Comparison of ENCODE assay signal across 8 mouse cellular contexts in genomic region chr4:149820569-149820968, GRCm38 (mm10). TPM values are rescaled to one million over a fixed set of nuclear protein-coding genes. Genes with fewer than 3 reads are reported as not detected.
A peak's percentile ranks its signal among the peaks of the same experiment; 100 is the strongest.
DNase-seq lines count a peak whose midpoint lies in the region; TF ChIP-seq lines count a peak whose summit lies in the region.

No protein-coding gene starts in this region.

- H3K27me3 ChIP-seq in heart, adult 2 months (ENCODE audit: control insufficient read depth, insufficient read depth, low read length) = no peaks in the 10 kb centered on the region
- H3K27me3 ChIP-seq in small intestine, adult 2 months (ENCODE audit: control insufficient read depth, insufficient read depth, low read length) = no peaks in the 10 kb centered on the region
- H3K27me3 ChIP-seq in midbrain, embryonic 10.5 days (ENCODE audit: low read depth, poor library complexity, severe bottlenecking) = no peaks in the 10 kb centered on the region; the same call in 1 of the 2 replicates

- TF ChIP-seq EP300 in heart, adult 2 months (IDR thresholded peaks at IDR 0.05; ENCODE audit: insufficient read depth, low read depth, low read length) = peak; percentile 37; the same call in 1 of the 2 replicates

- no peak for TF ChIP-seq POLR2A in heart, adult 2 months (IDR thresholded peaks at IDR 0.05; ENCODE audit: insufficient read depth, low read depth, low read length)
- peak; percentile 26; the same call in 1 of the 2 replicates for TF ChIP-seq POLR2A in small intestine, adult 2 months (IDR thresholded peaks at IDR 0.05; ENCODE audit: low read depth, low read length)

- H3K27ac ChIP-seq in heart, adult 2 months = peak overlapping the region; percentile 59
- no peak overlapping the region for H3K27ac ChIP-seq in small intestine, adult 2 months (ENCODE audit: insufficient read depth, low read depth, low read length)
- no peak overlapping the region for H3K27ac ChIP-seq in left cerebral cortex, adult 2 months
- H3K27ac ChIP-seq in midbrain, embryonic 10.5 days (replicated peaks) = no peak overlapping the region

- H3K9me3 ChIP-seq in midbrain, embryonic 10.5 days (replicated peaks) = no peaks in the 10 kb centered on the region

- no peak for TF ChIP-seq CTCF in heart, adult 2 months (IDR thresholded peaks at IDR 0.05)
- no peak for TF ChIP-seq CTCF in small intestine, adult 2 months (IDR thresholded peaks at IDR 0.05; ENCODE audit: extremely low read depth, insufficient read length, insufficient replicate concordance, low read depth, low read length)
- no peak for TF ChIP-seq CTCF in left cerebral cortex, adult 2 months (IDR thresholded peaks at IDR 0.05)

- DNase-seq in adrenal gland, postnatal 25 days = peak; percentile 85
- DNase-seq in heart, adult 2 months = peak; percentile 80 to 90
- DNase-seq in kidney, postnatal 10 days = peak; percentile 65
- DNase-seq in spleen, postnatal 14 days (ENCODE audit: low spot score in 2 of 2) = no peak
- no peak for DNase-seq in left cerebral cortex, adult 2 months (ENCODE audit: extremely low spot score in 1 of 2, low spot score in 2 of 2)
- no peak for DNase-seq in midbrain, embryonic 10.5 days (ENCODE audit: low spot score)
- DNase-seq in left cerebral cortex, adult 11 months (ENCODE audit: low spot score) = no peak

- H3K4me1 ChIP-seq in heart, adult 2 months (ENCODE audit: control insufficient read depth, insufficient read depth, low read length) = peaks cover 11% of the 10 kb centered on the region
- H3K4me1 ChIP-seq in small intestine, adult 2 months (ENCODE audit: control insufficient read depth, insufficient read depth, insufficient read length, low read length) = peaks cover 4% of the 10 kb centered on the region; the same call in 1 of the 2 replicates
- peaks cover 14% of the 10 kb centered on the region; the same call in 1 of the 2 replicates for H3K4me1 ChIP-seq in midbrain, embryonic 10.5 days

- 15% methylated on average over 6 of the region's 6 CpGs for WGBS in heart, adult 2 months
- WGBS in small intestine, adult 2 months = 40% methylated on average over 6 of the region's 6 CpGs
- WGBS in midbrain, embryonic 10.5 days = 67% methylated on average over 6 of the region's 6 CpGs

- H3K4me3 ChIP-seq in heart, adult 2 months = no peak overlapping the region
- no peak overlapping the region for H3K4me3 ChIP-seq in small intestine, adult 2 months (ENCODE audit: low read depth, low read length)
- H3K4me3 ChIP-seq in left cerebral cortex, adult 2 months = no peak overlapping the region
- H3K4me3 ChIP-seq in midbrain, embryonic 10.5 days = no peak overlapping the region

- no peaks in the 10 kb centered on the region for H3K79me2 ChIP-seq in heart, adult 2 months (replicated peaks; ENCODE audit: control insufficient read depth, insufficient read depth, low read length)

- H3K36me3 ChIP-seq in heart, adult 2 months (ENCODE audit: control insufficient read depth, insufficient read depth, low read length) = no peaks in the 10 kb centered on the region
- no peaks in the 10 kb centered on the region for H3K36me3 ChIP-seq in small intestine, adult 2 months (ENCODE audit: control insufficient read depth, insufficient read depth, low read length)
- H3K36me3 ChIP-seq in midbrain, embryonic 10.5 days = no peaks in the 10 kb centered on the region

- intact Hi-C loops in heart, adult 2 months (cut with DNase I) = no loop called here
- intact Hi-C loops in left cerebral cortex, adult 2 months (cut with DNase I) = no loop called here

- no peak overlapping the region for H3K9ac ChIP-seq in heart, adult 2 months (ENCODE audit: low read depth, low read length)

RNA-seq across cellular contexts. Expression of gene Slc25a33, which starts 46.5 kb away (rescaled TPM):
- 27.7 and 32.2 TPM in 2 replicates for total RNA-seq in adrenal gland, postnatal 25 days (2021)
- total RNA-seq in heart, adult 2 months (2021) = 10 to 100 TPM; 22.3 to 26.0 TPM
- polyA plus RNA-seq in heart, adult 2 months (2012; rRNA removed) = 19.0 and 20.3 TPM in 2 replicates
- polyA plus RNA-seq in small intestine, adult 2 months (2012; rRNA removed) = 4.5 and 5.3 TPM in 2 replicates
- 10 to 100 TPM; 25.9 to 30.2 TPM for total RNA-seq in left cerebral cortex, adult 2 months (2021)
- 16.3 and 18.0 TPM in 2 replicates for polyA plus RNA-seq in midbrain, embryonic 10.5 days (2016; fragmentation: Nextera tagmentation; extraction: Ambion mirVana)

Comparison
In these comparisons a context has a peak if more than half of its experiments do, and no peak if none do; other contexts are left out.
1. DNase-seq: peak in adrenal gland, postnatal 25 days (single experiment), heart, adult 2 months (2 of 2) and kidney, postnatal 10 days (single experiment); none in spleen, postnatal 14 days (0 of 2), left cerebral cortex, adult 2 months (0 of 2), midbrain, embryonic 10.5 days (single experiment) and left cerebral cortex, adult 11 months (single experiment).